Mouse (Mus musculus) megakaryocyte-erythroid progenitor cell, adult 5-6 weeks (primary cell): ENCODE measurements around the gene Mrpl44. TPM values are rescaled to one million over a fixed set of nuclear protein-coding genes. Genes with fewer than 3 reads are reported as not detected.

Experiments
- ATAC-seq: replicated peaks from 2 replicates; pipeline ENCODE4 v1.8.0; 2016; ENCODE audit warnings: mild to moderate bottlenecking, inconsistent platforms; ENCODE audit not compliant: severe bottlenecking, poor library complexity, low FRiP score, low TSS enrichment
- total RNA-seq, 2 experiments: library from RNA; stranded (forward) in 1 of 2; stranded (reverse) in 1 of 2; fragments of 200-1000, 215-1000 nt in 1 of 2; fragments of >200 nt in 1 of 2; fragmentation: Nextera tagmentation in 1 of 2; gene quantifications; 2 replicates each; pipeline ENCODE4 v1.2.3; 2014 to 2017

Mrpl44 gene
- total RNA-seq, 2 experiments from 2014 or later: 35.4 to 40.3 TPM

GRCm38 (mm10) chr1:79823951-79824633, 48.3 kb downstream of the Mrpl44 start:
- ATAC-seq: no peak

Other genes with a start within 250 kb of the Mrpl44 start
- 8.4 and 14.0 TPM in 2 replicates for gene Ap1s3, start 104.0 kb upstream of the Mrpl44 start, total RNA-seq (2014; fragmentation: Nextera tagmentation)
- gene Ap1s3, start 104.0 kb upstream of the Mrpl44 start, total RNA-seq (2017): 3.1 and 3.6 TPM in 2 replicates
- 11.6 and 19.0 TPM in 2 replicates for gene Wdfy1, start 125 bp downstream of the Mrpl44 start, total RNA-seq (2014; fragmentation: Nextera tagmentation)
- gene Wdfy1, start 125 bp downstream of the Mrpl44 start, total RNA-seq (2017): 4.1 and 9.3 TPM in 2 replicates
- 4.6 TPM in 1 of 2 replicates, not detected in the other for gene Serpine2, start 85.2 kb downstream of the Mrpl44 start, total RNA-seq (2014; fragmentation: Nextera tagmentation)
- 2.4 TPM in 1 of 2 replicates, not detected in the other for gene Serpine2, start 85.2 kb downstream of the Mrpl44 start, total RNA-seq (2017)